In genomic region chr8:124643540-124644339, GRCm38 (mm10) we compare ENCODE assay signal across 8 mouse cellular contexts. TPM values are rescaled to one million over a fixed set of nuclear protein-coding genes. Genes with fewer than 3 reads are reported as not detected.
DNase-seq lines count a peak whose midpoint lies in the region; ATAC-seq and TF ChIP-seq lines count a peak whose summit lies in the region.

No protein-coding gene starts in this region.

- no peaks in the 10 kb centered on the region for H3K9me3 ChIP-seq in kidney, embryonic 14.5 days (ENCODE audit: control insufficient read depth, low read length)
- no peaks in the 10 kb centered on the region for H3K9me3 ChIP-seq in lung, embryonic 15.5 days

- H3K4me3 ChIP-seq in cerebellum, adult 2 months (replicated peaks; ENCODE audit: insufficient read depth, low read depth, low read length) = no peak overlapping the region
- no peak overlapping the region for H3K4me3 ChIP-seq in kidney, embryonic 14.5 days (ENCODE audit: low read length)
- no peak overlapping the region for H3K4me3 ChIP-seq in lung, embryonic 15.5 days

- H3K27me3 ChIP-seq in cerebellum, adult 2 months (ENCODE audit: control insufficient read depth, insufficient read depth, low read length) = no peaks in the 10 kb centered on the region
- no peaks in the 10 kb centered on the region for H3K27me3 ChIP-seq in kidney, embryonic 14.5 days (ENCODE audit: control insufficient read depth, insufficient read depth, low read length)
- no peaks in the 10 kb centered on the region for H3K27me3 ChIP-seq in lung, embryonic 15.5 days

- peaks cover 9% of the 10 kb centered on the region for H3K36me3 ChIP-seq in kidney, embryonic 14.5 days (ENCODE audit: control insufficient read depth, insufficient read depth, low read length)
- H3K36me3 ChIP-seq in lung, embryonic 15.5 days = peaks cover 6% of the 10 kb centered on the region; the same call in 1 of the 2 replicates

- no peak for TF ChIP-seq CTCF in cerebellum, adult 2 months (IDR thresholded peaks at IDR 0.05; ENCODE audit: borderline replicate concordance, insufficient read depth, low read depth, low read length)

- peak overlapping the region; percentile 10; the same call in 1 of the 2 replicates for H3K4me2 ChIP-seq in kidney, embryonic 14.5 days (replicated peaks; ENCODE audit: low read depth, low read length)
- H3K4me2 ChIP-seq in lung, embryonic 15.5 days = peak overlapping the region; percentile 43

- ATAC-seq in kidney, embryonic 14.5 days (ENCODE audit: low FRiP score, low TSS enrichment) = peak; percentile 56; the same call in 1 of the 2 replicates
- ATAC-seq in lung, embryonic 15.5 days (ENCODE audit: borderline replicate concordance, extremely low read depth, low FRiP score, low TSS enrichment) = peak; percentile 78
- ATAC-seq in megakaryocyte, adult 5-6 weeks (ENCODE audit: poor library complexity, severe bottlenecking) = no peak

- H3K9ac ChIP-seq in kidney, embryonic 14.5 days (ENCODE audit: low read depth, low read length) = no peak overlapping the region
- H3K9ac ChIP-seq in lung, embryonic 15.5 days = 0 out of 2 replicates have a peak overlapping the region, but pooled peaks have one; percentile 13

- H3K27ac ChIP-seq in cerebellum, adult 2 months (ENCODE audit: insufficient read depth, low read length) = peak overlapping the region; percentile 6; the same call in 1 of the 2 replicates
- peak overlapping the region; percentile 73 for H3K27ac ChIP-seq in kidney, embryonic 14.5 days (ENCODE audit: low read depth, low read length)
- H3K27ac ChIP-seq in lung, embryonic 15.5 days = peak overlapping the region; percentile 97

- 36% methylated on average over 18 of the region's 18 CpGs for WGBS in cerebellum, adult 2 months
- 43% methylated on average over 18 of the region's 18 CpGs for WGBS in kidney, embryonic 14.5 days
- 27% methylated on average over 18 of the region's 18 CpGs for WGBS in lung, embryonic 15.5 days

- peaks cover 4% of the 10 kb centered on the region; the same call in 1 of the 2 replicates for H3K4me1 ChIP-seq in cerebellum, adult 2 months (ENCODE audit: control insufficient read depth, insufficient read depth, low read length)
- peaks cover 18% of the 10 kb centered on the region for H3K4me1 ChIP-seq in kidney, embryonic 14.5 days (ENCODE audit: control insufficient read depth, insufficient read depth, low read length)
- peaks cover 42% of the 10 kb centered on the region for H3K4me1 ChIP-seq in lung, embryonic 15.5 days

- peak in 1 of 2 experiments; percentile 30 for DNase-seq in cerebellum, adult 2 months
- DNase-seq in cerebellum, adult 11 months = no peak
- peak; percentile 73 for DNase-seq in adrenal gland, postnatal 14 days
- peak; percentile 73 for DNase-seq in heart, adult 8-10 months (ENCODE audit: low spot score)
- peak; percentile 76 to 85 for DNase-seq in right cerebral cortex, postnatal 36 days (ENCODE audit: low spot score in 2 of 2)

- no peak for TF ChIP-seq POLR2A in cerebellum, adult 2 months (IDR thresholded peaks at IDR 0.05; ENCODE audit: borderline replicate concordance, insufficient read depth, low read length)

RNA-seq across cellular contexts. Expression of gene 2310022B05Rik, which starts 19.4 kb away (rescaled TPM):
- polyA plus RNA-seq in cerebellum, adult 2 months (2012; rRNA removed) = 63.8 and 67.8 TPM in 2 replicates
- 38.6 and 39.1 TPM in 2 replicates for total RNA-seq in adrenal gland, postnatal 14 days (2021)
- 10 to 100 TPM; 42.8 to 61.1 (median 50.7) TPM for total RNA-seq in heart, adult 8-10 months (2022)
- polyA plus RNA-seq in kidney, embryonic 14.5 days (2014; fragmentation: Nextera tagmentation; extraction: Ambion mirVana) = 28.1 and 38.8 TPM in 2 replicates
- polyA plus RNA-seq in lung, embryonic 15.5 days (2015; fragmentation: Nextera tagmentation; extraction: Ambion mirVana) = 29.9 and 30.1 TPM in 2 replicates
- total RNA-seq in megakaryocyte, adult 5-6 weeks (2015) = 6.2 and 7.5 TPM in 2 replicates
- total RNA-seq in megakaryocyte, adult 5-6 weeks (2017) = 1.6 and 2.1 TPM in 2 replicates

Comparison
In these comparisons a context has a peak if more than half of its experiments do, and no peak if none do; other contexts are left out.
1. H3K27ac ChIP-seq: peak in every context shown above with its lines; median percentile 97 in lung, embryonic 15.5 days; 73 in kidney, embryonic 14.5 days; 6 in cerebellum, adult 2 months.